ENCODE assay signal across 7 mouse cellular contexts in genomic region chr11:115514238-115514663, GRCm38 (mm10). TPM values are rescaled to one million over a fixed set of nuclear protein-coding genes. Genes with fewer than 3 reads are reported as not detected.
A peak's percentile ranks its signal among the peaks of the same experiment; 100 is the strongest.
DNase-seq lines count a peak whose midpoint lies in the region; ATAC-seq lines count a peak whose summit lies in the region.

Gene Jpt1 (minus strand): TSS chr11:115514387.

- H3K27me3 ChIP-seq in embryonic facial prominence, embryonic 12.5 days, result no peaks in the 10 kb centered on the region
- no peaks in the 10 kb centered on the region for H3K27me3 ChIP-seq in limb, embryonic 11.5 days (ENCODE audit: control insufficient read depth, insufficient read depth, low read length)
- no peaks in the 10 kb centered on the region for H3K27me3 ChIP-seq in midbrain, embryonic 14.5 days (ENCODE audit: control insufficient read depth, insufficient read depth, low read length)

- WGBS in embryonic facial prominence, embryonic 12.5 days, result under 1% methylated on average over 24 of the region's 24 CpGs
- WGBS in limb, embryonic 11.5 days, result under 1% methylated on average over 24 of the region's 24 CpGs
- under 1% methylated on average over 24 of the region's 24 CpGs for WGBS in midbrain, embryonic 14.5 days

- H3K4me3 ChIP-seq in embryonic facial prominence, embryonic 12.5 days, result peak within 1 kb of the TSS; percentile 92
- peak within 1 kb of the TSS; percentile 100 for H3K4me3 ChIP-seq in limb, embryonic 11.5 days (ENCODE audit: low read depth, low read length)
- peak within 1 kb of the TSS; percentile 72 for H3K4me3 ChIP-seq in midbrain, embryonic 14.5 days (replicated peaks; ENCODE audit: low read depth, low read length)

- peak within 1 kb of the TSS; percentile 89 for H3K4me2 ChIP-seq in embryonic facial prominence, embryonic 12.5 days (replicated peaks)
- H3K4me2 ChIP-seq in limb, embryonic 11.5 days (ENCODE audit: low read depth, severe bottlenecking), result peak within 1 kb of the TSS; percentile 82
- H3K4me2 ChIP-seq in midbrain, embryonic 14.5 days (ENCODE audit: low read length), result peak within 1 kb of the TSS; percentile 79

- no peaks in the 10 kb centered on the region for H3K9me3 ChIP-seq in embryonic facial prominence, embryonic 12.5 days
- H3K9me3 ChIP-seq in limb, embryonic 11.5 days (ENCODE audit: control insufficient read depth, low read length), result no peaks in the 10 kb centered on the region
- H3K9me3 ChIP-seq in midbrain, embryonic 14.5 days (ENCODE audit: control insufficient read depth, low read length), result no peaks in the 10 kb centered on the region

- peak; percentile 91 for DNase-seq in adrenal gland, postnatal 25 days
- DNase-seq in heart, adult 11 months, result peak; percentile 100
- DNase-seq in kidney, adult 18-20 months, result peak; percentile 97
- DNase-seq in limb, embryonic 11.5 days (ENCODE audit: low spot score), result peak; percentile 97
- peak; percentile 98 for DNase-seq in midbrain, embryonic 14.5 days
- peak; percentile 91 to 95 for DNase-seq in spleen, adult 18-20 months

- H3K36me3 ChIP-seq in embryonic facial prominence, embryonic 12.5 days, result no peaks in the 10 kb centered on the region
- H3K36me3 ChIP-seq in limb, embryonic 11.5 days (ENCODE audit: control insufficient read depth, insufficient read depth, low read length), result no peaks in the 10 kb centered on the region
- no peaks in the 10 kb centered on the region for H3K36me3 ChIP-seq in midbrain, embryonic 14.5 days (ENCODE audit: control insufficient read depth, insufficient read depth, low read length)

- H3K4me1 ChIP-seq in embryonic facial prominence, embryonic 12.5 days, result peaks cover 36% of the 10 kb centered on the region
- peaks cover 31% of the 10 kb centered on the region for H3K4me1 ChIP-seq in limb, embryonic 11.5 days (ENCODE audit: control insufficient read depth, insufficient read depth, low read length)
- H3K4me1 ChIP-seq in midbrain, embryonic 14.5 days (ENCODE audit: control insufficient read depth, insufficient read depth, low read length), result peaks cover 20% of the 10 kb centered on the region

- ATAC-seq in embryonic facial prominence, embryonic 12.5 days (ENCODE audit: insufficient number of reproducible peaks, insufficient read depth, low FRiP score, low TSS enrichment), result peak; percentile 95
- peak; percentile 96 for ATAC-seq in limb, embryonic 11.5 days (ENCODE audit: insufficient number of reproducible peaks, low FRiP score, low TSS enrichment, low read depth)
- peak; percentile 97 for ATAC-seq in midbrain, embryonic 14.5 days (ENCODE audit: low FRiP score, low TSS enrichment)

- H3K27ac ChIP-seq in embryonic facial prominence, embryonic 12.5 days, result peak within 1 kb of the TSS; percentile 52
- H3K27ac ChIP-seq in limb, embryonic 11.5 days (replicated peaks; ENCODE audit: low read depth, low read length), result peak within 1 kb of the TSS; percentile 75
- H3K27ac ChIP-seq in midbrain, embryonic 14.5 days (replicated peaks; ENCODE audit: low read depth, low read length), result peak within 1 kb of the TSS; percentile 78

- H3K9ac ChIP-seq in embryonic facial prominence, embryonic 12.5 days, result peak within 1 kb of the TSS; percentile 81
- peak within 1 kb of the TSS; percentile 98 for H3K9ac ChIP-seq in limb, embryonic 11.5 days (ENCODE audit: low read length)
- H3K9ac ChIP-seq in midbrain, embryonic 14.5 days (replicated peaks; ENCODE audit: low read length), result peak within 1 kb of the TSS; percentile 93

RNA-seq across cellular contexts. Expression of gene Jpt1, which starts in this region (rescaled TPM):
- total RNA-seq in adrenal gland, postnatal 25 days (2021), result 91.7 and 92.8 TPM in 2 replicates
- 591 and 626 TPM in 2 replicates for polyA plus RNA-seq in embryonic facial prominence, embryonic 12.5 days (2016; fragmentation: Nextera tagmentation; extraction: Ambion mirVana)
- 526 and 537 TPM in 2 replicates for polyA plus RNA-seq in limb, embryonic 11.5 days (2014; fragmentation: Nextera tagmentation; extraction: Ambion mirVana)
- 1,631 and 1,863 TPM in 2 replicates for polyA plus RNA-seq in midbrain, embryonic 14.5 days (2014; fragmentation: Nextera tagmentation; extraction: Ambion mirVana)

Comparison
In these comparisons a context has a peak if more than half of its experiments do, and no peak if none do; other contexts are left out.
1. Peak in every context shown above with its lines: DNase-seq, ATAC-seq, H3K4me3 ChIP-seq and H3K27ac ChIP-seq.